In genomic region chrX:9462671-9463070, GRCm38 (mm10) we compare ENCODE assay signal across 26 mouse cellular contexts.
"Had no signal": no experiment of that assay in that cellular context is flagged by ENCODE, and none has a peak within 500 bp of the region (broad histone marks: within the 10 kb centered on the region; RNA-seq: fewer than 3 reads in every experiment).

No protein-coding gene starts in this region.

- H3K27ac ChIP-seq: intestine, embryonic 15.5 days; kidney, embryonic 15.5 days; left cerebral cortex, adult 2 months; limb, embryonic 12.5 days; limb, embryonic 15.5 days; liver, embryonic 14.5 days; midbrain, embryonic 10.5 days; midbrain, embryonic 13.5 days; stomach, postnatal 0 days had no signal

- H3K4me2 ChIP-seq: intestine, embryonic 15.5 days; kidney, embryonic 15.5 days; limb, embryonic 12.5 days; limb, embryonic 15.5 days; liver, embryonic 11.5 days; lung, embryonic 14.5 days; midbrain, embryonic 13.5 days had no signal

- H3K27me3 ChIP-seq: intestine, embryonic 15.5 days; kidney, embryonic 15.5 days; limb, embryonic 12.5 days; limb, embryonic 15.5 days; midbrain, embryonic 13.5 days had no signal

- H3K4me3 ChIP-seq: intestine, embryonic 15.5 days; kidney, embryonic 15.5 days; left cerebral cortex, adult 2 months; limb, embryonic 12.5 days; limb, embryonic 15.5 days; megakaryocyte, embryonic 14.5 days; midbrain, embryonic 10.5 days; midbrain, embryonic 13.5 days had no signal

- H3K9me3 ChIP-seq: intestine, embryonic 15.5 days; kidney, embryonic 15.5 days; limb, embryonic 12.5 days; limb, embryonic 15.5 days; megakaryocyte, embryonic 14.5 days; midbrain, embryonic 10.5 days; midbrain, embryonic 13.5 days had no signal

- DNase-seq: kidney, adult 11 months; kidney, adult 8-10 months; kidney, postnatal 10 days; kidney, postnatal 36 days; layer of hippocampus, postnatal 36 days; left cerebral cortex, postnatal 4 days; liver, postnatal 0 days; lung, embryonic 14.5 days; lung, postnatal 10 days; right cerebral cortex, postnatal 14 days; right cerebral cortex, postnatal 4 days; thymus, adult 2 months; thymus, postnatal 14 days; thymus, postnatal 4 days had no signal

- H3K9ac ChIP-seq: intestine, embryonic 15.5 days; kidney, embryonic 15.5 days; limb, embryonic 12.5 days; limb, embryonic 15.5 days; liver, embryonic 14.5 days; liver, postnatal 0 days; lung, embryonic 14.5 days; midbrain, embryonic 13.5 days had no signal

- H3K36me3 ChIP-seq: intestine, embryonic 15.5 days; kidney, embryonic 15.5 days; limb, embryonic 12.5 days; limb, embryonic 15.5 days; midbrain, embryonic 10.5 days; midbrain, embryonic 13.5 days had no signal

- H3K4me1 ChIP-seq: intestine, embryonic 15.5 days; kidney, embryonic 15.5 days; limb, embryonic 12.5 days; limb, embryonic 15.5 days; megakaryocyte, embryonic 14.5 days; midbrain, embryonic 10.5 days; midbrain, embryonic 13.5 days had no signal

- ATAC-seq: intestine, embryonic 15.5 days; liver, postnatal 0 days; midbrain, embryonic 13.5 days; midbrain, embryonic 16.5 days had no signal
